ENCODE assay signal across 9 mouse cellular contexts in the genomic region with DNA sequence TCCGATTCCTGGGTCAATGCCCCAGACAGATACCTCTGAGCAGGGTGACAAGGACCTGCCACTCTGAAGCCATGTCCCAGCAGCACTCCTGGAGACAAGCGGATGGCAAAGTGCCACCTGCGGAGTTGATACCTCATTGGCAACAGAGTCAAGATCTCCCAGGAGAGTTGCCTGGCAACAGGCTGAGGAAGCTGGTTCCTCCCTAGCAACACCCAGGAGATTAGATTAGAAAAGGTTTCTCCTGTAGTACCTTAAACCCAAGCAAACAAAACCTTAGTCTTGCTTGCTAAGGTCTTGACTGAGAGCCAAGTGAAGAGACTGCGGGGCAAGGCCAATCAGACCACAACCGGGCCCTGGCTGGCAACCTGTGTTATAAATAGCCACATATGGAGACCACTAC.
DNase-seq lines count a peak whose midpoint lies in the region; ATAC-seq and TF ChIP-seq lines count a peak whose summit lies in the region.
"Had no signal": no experiment of that assay in that cellular context is flagged by ENCODE, and none has a peak within 500 bp of the region (broad histone marks: within the 10 kb centered on the region; RNA-seq: fewer than 3 reads in every experiment).

No protein-coding gene starts in this region.

- H3K36me3 ChIP-seq in intestine, embryonic 15.5 days: peaks cover 6% of the 10 kb centered on the region; the same call in 1 of the 2 replicates
- no peaks in the 10 kb centered on the region for H3K36me3 ChIP-seq in kidney, adult 2 months (ENCODE audit: control insufficient read depth, insufficient read depth, low read length)

- H3K27ac ChIP-seq in intestine, embryonic 15.5 days: no peak overlapping the region
- no peak overlapping the region for H3K27ac ChIP-seq in kidney, adult 2 months (ENCODE audit: insufficient read depth, low read depth, low read length)

- no peak overlapping the region for H3K9ac ChIP-seq in intestine, embryonic 15.5 days

- peak; percentile 33 for DNase-seq in heart, adult 8-10 months (ENCODE audit: low spot score)
- DNase-seq in heart, postnatal 25 days (ENCODE audit: low spot score): no peak
- DNase-seq in cerebellum, adult 18-20 months: peak; percentile 64 to 71
- DNase-seq in gastrocnemius, postnatal 10 days: peak; percentile 52
- DNase-seq in right cerebral cortex, adult 2 months (ENCODE audit: low spot score in 2 of 2): peak; percentile 68 to 82
- no peak for DNase-seq in kidney, adult 11 months
- DNase-seq in kidney, adult 2 months: no peak

- no peak overlapping the region for H3K4me2 ChIP-seq in intestine, embryonic 15.5 days (replicated peaks)

- H3K4me1 ChIP-seq in intestine, embryonic 15.5 days (replicated peaks): no peaks in the 10 kb centered on the region
- H3K4me1 ChIP-seq in kidney, adult 2 months (ENCODE audit: control insufficient read depth, insufficient read depth, low read length): peaks cover 5% of the 10 kb centered on the region; the same call in 1 of the 2 replicates

- 70% methylated on average over 5 of the region's 5 CpGs for WGBS in intestine, embryonic 15.5 days
- 84% methylated on average over 5 of the region's 5 CpGs for WGBS in kidney, adult 2 months

- ATAC-seq in intestine, embryonic 15.5 days: no peak

- no peak for TF ChIP-seq POLR2A in kidney, adult 2 months (IDR thresholded peaks at IDR 0.05; ENCODE audit: low read depth, low read length)

- H3K4me3 ChIP-seq in intestine, embryonic 15.5 days (replicated peaks): no peak overlapping the region
- no peak overlapping the region for H3K4me3 ChIP-seq in kidney, adult 2 months (ENCODE audit: insufficient read depth, low read depth, low read length)
- H3K4me3 ChIP-seq: megakaryocyte, embryonic 14.5 days had no signal

- no peaks in the 10 kb centered on the region for H3K27me3 ChIP-seq in intestine, embryonic 15.5 days (replicated peaks)
- no peaks in the 10 kb centered on the region for H3K27me3 ChIP-seq in kidney, adult 2 months (replicated peaks; ENCODE audit: control insufficient read depth, insufficient read depth, low read length)
- H3K27me3 ChIP-seq: megakaryocyte, embryonic 14.5 days had no signal

- intact Hi-C loops in heart, postnatal 25 days (cut with DNase I): no loop called here

- no peaks in the 10 kb centered on the region for H3K9me3 ChIP-seq in intestine, embryonic 15.5 days
- H3K9me3 ChIP-seq: megakaryocyte, embryonic 14.5 days had no signal

- TF ChIP-seq CTCF in kidney, adult 2 months (conservative IDR thresholded peaks at IDR 0.05; ENCODE audit: insufficient read depth, insufficient read length, low read depth, low read length): no peak

Comparison
In these comparisons a context has a peak if more than half of its experiments do, and no peak if none do; other contexts are left out.
1. DNase-seq: peak in heart, adult 8-10 months (single experiment), cerebellum, adult 18-20 months (2 of 2), gastrocnemius, postnatal 10 days (single experiment) and right cerebral cortex, adult 2 months (2 of 2); none in heart, postnatal 25 days (single experiment), kidney, adult 11 months (single experiment) and kidney, adult 2 months (single experiment).